Mouse (Mus musculus): ENCODE results near the gene Akt3.

The Akt3 gene

DNA sequence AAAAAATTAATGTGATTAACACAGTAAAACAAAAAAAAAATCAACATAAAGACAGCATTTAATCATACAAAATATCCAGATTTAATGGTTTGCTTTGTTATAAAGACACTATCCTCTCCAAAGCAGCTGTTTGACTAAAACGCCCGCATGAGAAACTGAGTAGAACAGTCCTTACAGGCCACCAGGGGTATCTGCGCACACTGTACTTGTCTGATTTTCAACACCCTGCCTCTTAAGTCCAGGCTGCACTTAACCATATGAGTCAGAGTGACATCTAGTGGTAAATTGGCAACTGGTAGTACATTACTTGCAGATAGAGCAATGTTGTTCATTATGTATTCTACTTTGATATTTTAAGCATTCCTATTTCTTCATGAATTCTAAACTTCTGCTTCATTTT lies 69.3 kb downstream of the Akt3 start:
- peak in 1 of 2 experiments; percentile 22 for DNase-seq (ENCODE audit: low spot score in 2 of 2)

DNA sequence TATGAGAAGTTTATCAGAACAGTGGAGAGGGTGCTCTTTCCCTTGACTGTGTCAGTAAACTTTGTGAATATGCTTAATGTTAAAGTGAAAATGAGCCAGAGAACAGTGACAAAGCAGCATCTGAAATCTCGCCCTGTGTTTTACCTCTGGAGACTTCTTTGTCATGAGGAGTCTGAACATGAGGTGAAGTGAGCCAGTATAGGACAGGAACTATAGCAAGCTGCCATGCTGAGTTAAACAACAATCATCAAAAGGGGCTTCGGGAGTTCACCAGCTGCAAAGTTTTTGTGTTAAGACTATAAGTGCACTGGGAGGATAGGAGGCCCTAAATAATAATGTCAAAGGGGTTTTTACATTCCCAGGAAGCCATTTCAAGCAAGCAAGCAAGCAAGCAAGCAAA lies 71.3 kb downstream of the Akt3 start:
- DNase-seq (ENCODE audit: low spot score in 2 of 2), result no peak

DNA sequence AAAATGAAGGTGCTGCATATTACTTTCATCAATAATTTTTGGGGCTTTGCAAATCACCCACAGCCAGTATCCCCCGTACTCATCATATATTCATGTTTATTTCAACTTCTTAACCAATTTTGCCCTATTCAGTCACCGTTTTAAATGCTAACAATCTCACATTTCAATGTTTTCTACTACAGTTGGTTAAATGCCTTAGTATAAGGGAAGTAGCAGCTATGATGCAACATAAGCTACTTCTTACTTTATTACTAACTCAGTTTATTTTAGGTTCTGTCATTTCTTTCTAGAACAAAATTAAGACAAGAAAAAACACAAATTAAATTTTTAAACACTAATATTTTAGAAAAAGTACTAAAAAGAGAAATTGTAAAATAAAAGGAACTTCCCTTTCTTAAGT lies 78.4 kb downstream of the Akt3 start:
- no peak for DNase-seq (ENCODE audit: low spot score in 2 of 2)

DNA sequence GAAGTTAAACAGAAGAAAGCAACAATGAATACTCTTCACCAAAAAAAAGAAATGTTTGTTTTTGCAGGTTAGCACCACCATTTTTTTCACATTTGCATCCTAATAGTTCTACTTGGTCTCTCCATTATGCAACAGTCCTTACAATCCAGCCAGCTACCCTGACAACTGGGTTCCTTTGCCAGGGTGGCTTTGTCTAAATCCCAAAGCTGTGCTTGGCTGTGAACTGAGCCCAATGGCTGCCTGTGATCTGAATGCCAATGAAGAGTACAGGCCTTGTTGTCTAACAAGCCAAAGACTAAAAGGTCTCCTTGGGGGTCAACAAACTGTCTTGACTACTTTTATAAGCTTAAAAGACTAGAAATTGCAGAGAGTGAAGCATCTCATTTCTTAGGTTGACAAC lies 82.6 kb downstream of the Akt3 start:
- peak; percentile 28 to 61 for DNase-seq (ENCODE audit: low spot score in 2 of 2)

DNA sequence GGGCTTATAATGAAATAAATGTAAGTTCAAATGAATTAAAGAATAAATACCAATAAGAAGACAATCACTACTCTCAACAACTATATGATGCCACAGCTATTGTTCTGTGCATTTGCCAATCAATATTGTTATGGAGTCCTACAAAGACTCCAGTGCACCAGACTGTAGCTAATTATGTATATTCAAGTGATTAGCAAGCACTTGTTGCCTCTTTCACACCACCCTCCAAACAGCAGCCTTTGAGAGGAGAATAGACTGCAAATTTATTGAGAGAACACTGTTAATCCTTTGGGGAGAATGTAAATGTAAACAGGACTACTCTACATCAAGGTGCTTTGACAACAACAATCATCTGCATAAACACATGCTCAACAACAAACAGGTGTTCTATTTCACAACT lies 86.7 kb downstream of the Akt3 start:
- DNase-seq (ENCODE audit: low spot score in 2 of 2), result no peak

DNA sequence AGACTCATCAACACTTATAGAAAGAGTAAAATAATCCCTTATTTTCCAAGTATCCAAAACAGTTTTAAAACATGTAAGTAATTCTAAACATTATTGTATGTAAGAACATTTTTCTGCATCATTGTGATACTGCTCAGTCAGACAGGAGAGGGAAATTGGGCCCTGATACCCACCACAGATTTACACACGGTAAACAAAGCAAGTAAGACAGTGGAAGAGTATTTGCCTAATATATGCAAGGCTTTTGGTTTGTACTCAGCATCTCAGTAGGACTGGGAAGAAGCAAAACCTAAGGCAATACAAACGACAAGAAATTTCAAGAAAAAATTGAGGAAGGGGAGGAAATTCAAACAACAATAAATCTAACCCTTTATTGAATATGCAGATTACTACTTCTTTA lies 92.2 kb downstream of the Akt3 start:
- DNase-seq (ENCODE audit: low spot score in 2 of 2), result no peak

DNA sequence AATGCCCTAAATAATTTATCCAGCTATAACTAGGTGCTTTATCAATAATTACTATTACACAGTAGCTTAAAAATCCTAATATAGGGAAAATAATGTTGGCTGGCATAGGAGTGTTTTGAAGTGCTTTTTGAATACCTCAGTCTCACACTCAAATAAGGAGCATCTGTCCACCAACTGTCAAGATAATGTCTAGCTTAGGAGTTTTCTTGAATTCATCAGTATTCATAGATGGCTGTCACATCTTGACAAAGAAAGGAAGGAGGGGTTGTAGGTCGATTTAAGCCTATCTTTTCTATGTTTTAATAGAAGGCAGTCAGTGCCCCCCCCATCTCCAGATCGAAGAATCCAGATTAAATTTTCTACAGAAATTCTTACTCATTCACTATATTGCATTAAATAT lies 92.7 kb downstream of the Akt3 start:
- DNase-seq (ENCODE audit: low spot score in 2 of 2), result no peak

DNA sequence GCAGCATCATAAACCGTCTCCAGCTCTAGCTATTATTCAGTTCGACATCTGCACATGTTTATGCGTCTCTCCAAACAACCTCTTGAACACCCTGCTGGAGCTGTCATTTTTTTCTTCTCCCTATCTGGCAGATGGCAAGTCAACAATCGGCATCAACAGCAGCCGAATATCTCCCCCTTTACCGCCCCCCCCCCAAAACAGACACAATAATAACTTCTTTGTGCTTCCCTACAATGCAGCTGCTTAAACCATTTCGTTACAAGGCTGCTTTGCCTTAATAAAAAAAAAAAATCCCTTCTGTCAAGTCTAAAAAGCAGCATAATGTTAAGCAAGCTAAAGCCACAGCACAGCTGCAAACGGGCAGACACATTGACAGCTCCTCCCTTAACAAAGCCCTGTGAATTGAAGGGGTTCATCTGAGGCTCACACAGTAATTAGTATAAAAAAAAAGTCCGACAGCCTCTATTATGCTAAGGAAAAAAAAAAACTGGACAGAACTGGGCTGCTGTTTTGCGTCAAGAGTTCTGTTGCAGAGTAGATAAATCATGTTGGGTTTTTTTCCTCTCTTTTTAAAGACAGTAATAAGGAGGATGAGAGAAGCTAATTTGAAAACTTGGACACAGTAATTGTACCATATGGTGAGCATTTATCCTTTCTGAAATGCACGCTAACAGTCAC lies 107.5 kb downstream of the Akt3 start:
- peak in 1 of 2 experiments; percentile 30 for DNase-seq (ENCODE audit: low spot score in 2 of 2)

DNA sequence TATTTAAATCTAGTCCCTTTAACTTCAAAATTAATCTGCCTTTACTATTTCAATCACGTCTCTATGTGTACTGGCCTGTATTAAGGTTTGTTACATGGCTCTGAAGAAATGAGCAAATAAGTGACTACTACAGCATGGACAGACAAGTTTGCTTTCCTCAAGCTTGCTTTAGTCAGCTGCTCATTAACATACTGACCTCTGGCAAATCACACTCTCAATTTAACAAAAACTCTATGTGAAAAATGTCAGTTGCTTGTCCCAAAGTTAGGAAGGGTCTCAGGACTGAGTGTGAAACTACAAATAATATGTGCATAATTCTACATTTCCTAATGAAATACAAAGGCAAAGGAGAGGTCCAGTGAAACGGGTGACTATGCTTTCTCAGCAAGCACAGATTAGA lies 109.3 kb downstream of the Akt3 start:
- DNase-seq (ENCODE audit: low spot score in 2 of 2), result no peak

DNA sequence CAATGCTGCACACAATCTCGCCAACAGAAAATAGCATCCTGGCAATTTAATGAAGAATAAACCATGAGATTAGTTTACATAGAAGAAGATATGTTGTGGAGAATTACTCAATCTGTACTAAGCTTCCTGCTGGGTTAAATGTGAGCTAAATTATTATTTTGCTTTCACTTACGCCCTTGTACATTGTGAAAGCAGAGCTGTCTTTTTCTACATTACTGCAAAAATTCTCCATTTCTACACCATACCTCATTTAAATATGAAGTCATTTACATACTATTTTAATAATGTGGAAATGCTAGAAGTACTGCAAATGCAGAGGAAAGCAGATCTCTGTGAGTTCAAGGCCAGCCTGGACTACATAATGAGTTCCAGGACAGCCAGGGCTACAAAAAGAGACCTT lies 116.5 kb downstream of the Akt3 start:
- DNase-seq (ENCODE audit: low spot score in 2 of 2), result no peak

DNA sequence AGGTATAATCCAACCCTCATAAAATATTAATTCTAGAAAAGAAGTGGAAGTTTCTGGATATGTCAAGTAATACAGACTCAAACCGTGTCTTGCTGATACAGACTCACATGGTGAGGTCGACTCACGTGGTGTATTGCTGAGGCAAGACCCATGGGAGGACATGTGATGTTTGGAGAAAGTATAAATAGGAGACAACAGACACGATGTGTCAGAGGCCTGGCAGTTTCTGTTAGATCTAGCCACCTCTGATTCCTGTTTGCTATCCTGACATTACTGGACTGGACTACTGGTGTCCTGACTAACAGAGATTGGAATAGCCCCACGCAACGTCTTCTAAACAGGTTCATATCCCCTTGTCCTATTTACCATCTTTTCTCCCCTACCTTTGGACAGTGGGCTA lies 118.4 kb downstream of the Akt3 start:
- DNase-seq (ENCODE audit: low spot score in 2 of 2), result no peak

DNA sequence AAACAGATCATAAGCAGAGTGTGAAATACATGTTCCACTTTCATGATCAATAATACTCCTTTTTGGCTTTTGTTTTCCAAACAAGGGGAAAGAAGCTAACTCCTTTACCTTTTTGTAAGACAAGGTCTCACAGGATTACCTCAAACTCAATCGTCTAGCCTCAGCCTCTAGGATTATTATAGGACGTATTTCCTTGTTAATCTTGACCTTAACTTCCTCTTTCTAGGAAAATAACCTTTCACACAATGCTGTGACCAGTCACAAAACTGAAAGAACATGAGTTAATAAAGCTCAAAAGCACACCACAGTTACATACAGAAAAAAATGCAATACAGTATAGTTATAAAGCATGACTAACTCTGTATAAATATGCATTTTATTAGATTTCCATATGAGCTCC lies 126.5 kb downstream of the Akt3 start:
- DNase-seq (ENCODE audit: low spot score in 2 of 2), result no peak

DNA sequence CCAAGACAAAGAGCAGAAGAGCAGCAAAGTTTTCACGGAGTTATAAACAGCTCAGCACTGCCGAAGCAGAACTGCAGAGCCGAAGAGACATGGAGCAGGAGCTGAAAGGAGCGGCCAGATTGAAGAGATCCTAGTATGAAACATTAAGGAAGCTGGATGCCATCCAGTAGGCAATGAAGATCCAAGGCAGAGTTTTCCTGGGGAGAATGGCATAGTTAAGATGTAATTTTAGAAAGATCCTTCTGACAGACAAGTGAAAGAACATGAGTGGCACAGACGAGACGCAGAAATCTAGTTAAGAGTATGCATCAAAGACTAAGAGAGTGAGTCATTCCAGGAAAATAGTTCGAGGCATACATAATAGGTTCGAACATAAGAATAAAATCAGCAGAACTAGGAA lies 131.3 kb downstream of the Akt3 start:
- DNase-seq (ENCODE audit: low spot score in 2 of 2), result peak in 1 of 2 experiments; percentile 35

DNA sequence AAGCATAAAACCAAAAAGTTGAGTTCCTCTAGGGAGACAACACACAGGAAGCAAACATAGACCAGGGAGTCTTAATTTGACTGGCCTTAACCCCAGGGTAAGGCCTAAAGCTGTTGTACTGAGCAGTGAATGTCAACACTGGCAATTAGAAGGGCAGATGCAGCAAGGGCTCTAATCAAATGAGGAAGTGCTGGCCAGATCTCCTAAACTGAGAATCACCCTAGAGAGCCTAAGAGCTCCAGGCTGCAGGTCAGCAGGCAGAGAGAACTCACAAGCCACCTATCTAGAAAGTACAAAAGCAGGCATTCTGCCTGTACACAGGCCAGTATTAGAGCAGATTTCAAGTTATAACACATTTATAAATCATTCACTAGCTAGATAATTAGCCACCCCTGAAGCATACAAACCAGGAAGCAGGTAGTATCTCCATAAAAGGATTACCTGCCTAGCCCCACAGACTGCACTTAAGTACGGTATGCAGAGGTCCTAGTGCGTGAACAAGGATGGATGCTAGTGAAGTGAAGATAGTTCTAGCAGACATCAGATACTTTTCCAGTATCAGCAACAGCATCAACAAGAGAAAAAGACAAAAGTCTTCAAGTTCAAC lies 147.2 kb downstream of the Akt3 start:
- DNase-seq (ENCODE audit: low spot score in 2 of 2), result no peak

DNA sequence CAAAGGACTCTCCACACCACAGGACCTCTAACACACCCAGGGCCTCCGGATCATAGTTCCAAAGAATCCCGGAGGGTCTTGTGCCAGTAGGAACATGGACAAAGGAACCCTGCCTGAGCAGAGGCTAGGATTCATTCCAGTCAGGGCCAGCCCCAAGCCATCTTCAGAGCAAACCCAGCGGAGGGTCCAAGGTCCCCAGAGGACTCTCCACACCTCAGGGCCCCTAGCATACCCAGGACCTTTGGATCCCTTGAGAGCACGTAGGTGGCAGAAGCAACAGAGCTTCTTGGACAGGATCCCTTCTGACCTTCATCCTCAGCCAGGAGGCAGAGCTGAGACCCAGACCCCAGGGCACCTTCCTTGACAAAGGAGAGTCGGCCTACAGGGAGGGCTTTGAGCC lies 167.5 kb downstream of the Akt3 start:
- DNase-seq (ENCODE audit: low spot score in 2 of 2), result no peak

DNA sequence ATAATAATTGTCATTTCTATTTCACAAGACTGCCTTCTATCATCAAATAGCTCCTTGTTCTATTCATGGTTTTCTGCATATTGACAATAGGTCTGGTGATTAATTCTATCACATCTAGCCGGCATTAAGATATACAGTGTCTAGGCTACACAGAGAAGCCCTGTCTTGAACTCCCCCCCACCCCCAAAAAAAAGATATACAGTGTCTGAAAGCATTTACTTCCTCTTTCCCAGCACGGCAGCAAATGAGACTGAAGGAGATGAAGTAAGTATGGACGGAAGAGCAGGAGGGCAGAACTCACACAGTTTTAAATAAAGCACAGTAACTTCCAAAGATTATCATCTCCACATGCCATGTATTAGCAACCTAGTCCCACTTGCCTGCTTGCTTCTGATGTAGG lies 168.5 kb downstream of the Akt3 start:
- no peak for DNase-seq (ENCODE audit: low spot score in 2 of 2)

DNA sequence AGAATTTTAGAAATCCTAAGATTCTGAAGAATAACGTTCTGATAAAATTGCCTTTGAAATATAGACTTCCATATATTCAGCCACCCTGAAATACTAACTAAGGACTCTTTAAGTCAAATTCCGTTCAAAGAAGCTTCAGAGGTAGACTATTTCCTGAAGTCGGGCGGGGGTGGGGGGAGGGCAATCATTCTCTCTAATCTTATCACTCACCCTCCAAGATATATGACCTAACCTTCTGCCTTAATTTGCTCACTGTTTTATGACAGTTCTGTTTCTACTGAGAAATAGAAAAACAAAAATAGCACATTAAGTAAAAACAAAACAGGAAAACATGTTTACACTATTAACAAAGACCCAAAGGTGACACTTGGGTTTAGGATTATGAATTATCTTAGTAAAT lies 169.0 kb downstream of the Akt3 start:
- DNase-seq (ENCODE audit: low spot score in 2 of 2), result no peak

DNA sequence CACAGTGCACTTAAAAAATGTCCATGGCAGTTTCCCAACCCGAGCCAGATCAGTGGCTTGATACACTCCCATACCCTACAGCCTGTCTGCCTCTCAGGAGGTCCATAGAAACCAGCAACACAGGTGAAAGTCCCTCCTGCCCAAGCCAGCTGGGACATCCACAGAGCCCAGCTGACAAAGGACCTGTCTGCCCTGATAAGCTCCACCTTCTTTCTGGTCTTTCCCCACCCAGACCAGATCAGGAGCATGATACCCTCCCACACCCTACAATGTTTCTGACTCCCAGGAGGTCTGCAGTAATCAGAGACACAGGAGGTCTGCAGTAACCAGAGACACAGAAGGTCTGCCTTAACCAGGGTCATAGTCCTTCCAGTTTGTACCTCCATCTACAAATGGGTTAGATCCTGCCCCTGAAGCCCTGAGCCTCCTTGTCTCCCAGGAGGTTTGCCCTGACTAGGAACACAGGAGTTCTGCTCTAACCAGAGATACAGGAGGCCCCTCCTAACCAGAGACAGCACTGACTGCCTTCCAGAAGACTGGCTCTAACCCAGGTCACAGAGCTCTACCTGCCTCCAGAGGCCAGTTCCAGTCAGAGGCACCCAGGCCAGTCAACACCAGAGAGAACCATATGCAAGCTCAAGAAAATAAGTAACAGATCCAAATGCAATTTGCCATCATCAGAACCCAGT lies 175.9 kb downstream of the Akt3 start:
- no peak for DNase-seq (ENCODE audit: low spot score in 2 of 2)

DNA sequence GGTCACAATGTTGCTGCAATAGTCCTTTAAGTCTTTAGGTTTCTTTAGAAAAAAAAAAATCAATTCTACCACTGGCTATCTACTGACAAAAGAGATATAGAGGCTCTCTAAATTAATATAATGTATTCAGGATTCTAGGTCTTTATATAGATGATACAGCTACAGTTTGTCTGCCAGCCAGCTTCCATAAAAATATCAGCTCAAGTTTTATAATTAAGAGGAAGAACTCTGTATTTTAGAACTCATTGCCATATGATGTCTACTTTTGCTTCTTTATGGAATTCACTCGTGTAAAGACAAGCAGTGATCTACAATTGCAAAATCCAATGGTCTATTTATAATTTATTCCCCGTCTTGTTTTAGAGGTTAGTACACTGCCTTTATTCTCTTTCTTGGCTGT lies 188.8 kb downstream of the Akt3 start:
- DNase-seq (ENCODE audit: low spot score in 2 of 2), result no peak

DNA sequence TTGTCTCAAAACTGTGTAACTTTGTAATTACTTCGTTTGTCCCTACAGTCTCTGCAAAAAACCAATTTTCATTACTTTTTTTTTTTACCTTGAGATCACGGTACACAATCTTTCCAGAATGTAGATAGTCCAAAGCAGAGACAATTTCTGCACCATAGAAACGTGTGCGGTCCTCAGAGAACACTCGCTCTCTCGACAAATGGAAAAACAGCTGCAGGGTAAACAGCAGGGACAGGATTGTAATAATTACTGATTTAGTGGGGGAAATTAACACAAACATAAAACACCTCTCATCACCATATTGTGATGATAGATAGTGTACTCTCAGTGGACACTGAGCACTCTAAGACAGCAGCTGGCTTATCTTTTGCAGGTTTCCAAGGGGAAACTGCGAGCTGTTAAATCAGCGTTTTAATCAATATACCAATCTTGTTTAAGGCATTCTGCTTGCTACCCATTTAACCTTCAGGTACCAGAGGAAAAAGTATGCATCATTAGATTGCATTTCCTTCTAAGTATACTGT lies 190.8 kb downstream of the Akt3 start:
- no peak for DNase-seq (ENCODE audit: low spot score in 2 of 2)

DNA sequence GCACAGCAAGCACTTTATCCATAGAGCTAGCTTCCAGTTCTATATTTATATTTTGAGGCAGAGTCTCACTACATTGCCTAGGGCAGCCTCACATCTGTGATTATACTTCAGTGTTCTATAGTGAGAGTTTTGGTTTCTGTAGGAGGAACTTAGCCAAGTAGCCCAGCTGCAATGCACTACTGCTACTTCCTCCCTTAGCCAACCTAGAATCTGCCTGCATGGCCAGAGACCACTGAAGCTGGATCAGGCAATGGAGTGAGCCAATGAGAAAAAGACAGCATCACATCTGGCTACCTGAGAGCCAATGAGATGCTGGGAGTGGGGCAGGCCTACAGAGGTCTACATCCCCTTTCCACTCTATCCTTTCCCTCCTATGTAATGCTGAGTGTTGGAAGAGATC lies 192.3 kb downstream of the Akt3 start:
- no peak for DNase-seq (ENCODE audit: low spot score in 2 of 2)

DNA sequence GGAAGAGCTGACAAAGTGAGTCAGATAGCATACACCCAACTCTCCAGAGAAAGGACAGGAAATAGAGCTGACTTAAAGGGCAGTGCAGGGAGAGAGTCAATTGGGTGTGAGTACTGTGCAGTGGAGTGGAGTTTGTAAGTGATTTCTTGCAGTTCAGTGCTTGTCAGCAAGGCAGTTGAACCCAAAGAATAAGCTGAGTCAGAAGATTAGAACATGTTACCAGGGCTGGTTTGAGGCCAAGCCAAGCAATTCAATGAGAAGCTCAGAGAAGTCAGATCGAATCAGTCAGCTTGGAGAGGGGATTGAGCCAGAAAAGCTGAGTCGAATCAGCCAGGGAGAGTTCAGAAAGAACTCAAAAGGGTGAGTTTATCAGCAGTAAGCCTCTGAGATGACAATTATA lies 196.2 kb downstream of the Akt3 start:
- DNase-seq (ENCODE audit: low spot score in 2 of 2), result no peak

DNA sequence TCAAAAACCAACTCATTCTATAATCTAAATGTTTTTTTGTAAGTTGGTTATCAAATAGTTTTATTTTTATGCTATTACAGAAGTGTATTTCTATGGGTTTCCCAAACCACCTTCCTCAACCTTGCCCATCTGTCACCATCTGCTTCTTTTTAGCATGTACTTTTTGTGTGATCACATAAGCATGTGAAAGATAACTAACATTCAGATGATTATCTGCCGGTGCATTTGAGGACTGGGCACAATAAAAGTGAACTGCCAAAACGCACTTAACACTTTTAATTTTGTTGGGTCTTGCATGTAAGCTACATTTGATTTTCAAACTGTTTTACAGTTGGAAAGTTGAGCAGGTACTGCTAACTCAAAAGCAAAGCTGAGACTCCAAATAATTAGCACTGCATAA lies 203.1 kb downstream of the Akt3 start:
- DNase-seq (ENCODE audit: low spot score in 2 of 2), result no peak
